Mouse (Mus musculus): ENCODE results near the gene Alox8. TPM values are rescaled to one million over a fixed set of nuclear protein-coding genes. Genes with fewer than 3 reads are reported as not detected.

Alox8 gene
- total RNA-seq (2014; rRNA removed) = 1.2 and 1.7 TPM in 2 replicates
- polyA plus RNA-seq (2015; fragmentation: Nextera tagmentation; extraction: Ambion mirVana) = 0.34 and 0.54 TPM in 2 replicates

GRCm38 (mm10) chr11:69197743-69198142, at the start of gene Alox8:
TSS of gene Alox8 (minus strand) at chr11:69197843.
- Histone ChIP-seq H3K27me3 (ENCODE audit: insufficient read depth, low read length) (peaks cover 13% of the 10 kb centered on the region; the same call in 1 of the 2 replicates), H3K27ac (ENCODE audit: low read depth, low read length) (no peak within 1 kb of the TSS)

GRCm38 (mm10) chr11:69245643-69246042, 48.0 kb upstream of the Alox8 start:
- no peak for ATAC-seq
- Histone ChIP-seq H3K9ac (no peak overlapping the region), H3K4me3 (ENCODE audit: low read depth, low read length) (no peak overlapping the region), H3K4me1 (ENCODE audit: insufficient read depth) (no peaks in the 10 kb centered on the region), H3K4me2 (ENCODE audit: low read depth) (no peak overlapping the region), H3K27me3 (ENCODE audit: insufficient read depth, low read length) (no peaks in the 10 kb centered on the region), H3K27ac (ENCODE audit: low read depth, low read length) (no peak overlapping the region), H3K36me3 (ENCODE audit: insufficient read depth) (no peaks in the 10 kb centered on the region), H3K9me3 (ENCODE audit: low read length) (no peaks in the 10 kb centered on the region)
- no peak for TF ChIP-seq CTCF (IDR thresholded peaks at IDR 0.05; ENCODE audit: low read depth)
- WGBS = 27% methylated on average over 2 of the region's 2 CpGs
- DNase-seq = no peak

More at GRCm38 (mm10) chr11:69197743-69198142, at the start of gene Alox8:
- H3K9me3 ChIP-seq (ENCODE audit: low read length) = no peaks in the 10 kb centered on the region
- H3K36me3 ChIP-seq (ENCODE audit: insufficient read depth) = no peaks in the 10 kb centered on the region
- no peak for DNase-seq
- H3K4me3 ChIP-seq (ENCODE audit: low read depth, low read length) = peak within 1 kb of the TSS; percentile 27
- peak within 1 kb of the TSS; percentile 31; the same call in 1 of the 2 replicates for H3K9ac ChIP-seq
- H3K4me2 ChIP-seq (ENCODE audit: low read depth) = peak within 1 kb of the TSS; percentile 47
- no peak for ATAC-seq
- TF ChIP-seq CTCF (IDR thresholded peaks at IDR 0.05; ENCODE audit: low read depth) = no peak
- H3K4me1 ChIP-seq (ENCODE audit: insufficient read depth) = 0 out of 2 replicates have a peak, but pooled peaks cover 8% of the 10 kb centered on the region
- WGBS = 33% methylated on average over 6 of the region's 6 CpGs

GRCm38 (mm10) chr11:69244911-69245310, 47.3 kb upstream of the Alox8 start:
- Histone ChIP-seq H3K9ac (no peak overlapping the region), H3K36me3 (ENCODE audit: insufficient read depth) (no peaks in the 10 kb centered on the region), H3K4me2 (ENCODE audit: low read depth) (no peak overlapping the region), H3K9me3 (ENCODE audit: low read length) (no peaks in the 10 kb centered on the region), H3K27me3 (ENCODE audit: insufficient read depth, low read length) (no peaks in the 10 kb centered on the region), H3K4me3 (ENCODE audit: low read depth, low read length) (no peak overlapping the region), H3K4me1 (ENCODE audit: insufficient read depth) (no peaks in the 10 kb centered on the region), H3K27ac (ENCODE audit: low read depth, low read length) (no peak overlapping the region)
- ATAC-seq (peak; percentile 42; the same call in 1 of the 2 replicates), DNase-seq (peak; percentile 84)
- peak; percentile 84 for TF ChIP-seq CTCF (IDR thresholded peaks at IDR 0.05; ENCODE audit: low read depth)
- WGBS = 34% methylated on average over 2 of the region's 2 CpGs

GRCm38 (mm10) chr11:69236926-69237260, 39.2 kb upstream of the Alox8 start, which contains the start of gene Gucy2e:
TSS of gene Gucy2e (minus strand) at chr11:69237036.
- no peak for TF ChIP-seq CTCF (IDR thresholded peaks at IDR 0.05; ENCODE audit: low read depth)
- WGBS = 15% methylated on average over 13 of the region's 13 CpGs
- H3K27me3 ChIP-seq (ENCODE audit: insufficient read depth, low read length) = peaks cover 7% of the 10 kb centered on the region; the same call in 1 of the 2 replicates
- ATAC-seq (no peak), DNase-seq (no peak)
- H3K27ac ChIP-seq (ENCODE audit: low read depth, low read length) = peak within 1 kb of the TSS; percentile 87
- H3K9ac ChIP-seq = peak within 1 kb of the TSS; percentile 70
- peak within 1 kb of the TSS; percentile 84 for H3K4me2 ChIP-seq (ENCODE audit: low read depth)
- H3K9me3 ChIP-seq (ENCODE audit: low read length) = no peaks in the 10 kb centered on the region
- H3K4me1 ChIP-seq (ENCODE audit: insufficient read depth) = peaks cover 3% of the 10 kb centered on the region; the same call in 1 of the 2 replicates
- H3K36me3 ChIP-seq (ENCODE audit: insufficient read depth) = no peaks in the 10 kb centered on the region
- H3K4me3 ChIP-seq (ENCODE audit: low read depth, low read length) = peak within 1 kb of the TSS; percentile 42

GRCm38 (mm10) chr11:69236061-69236925, 38.6 kb upstream of the Alox8 start:
- DNase-seq (peak; percentile 8), ATAC-seq (no peak)
- Histone ChIP-seq H3K27me3 (ENCODE audit: insufficient read depth, low read length) (peaks cover 7% of the 10 kb centered on the region; the same call in 1 of the 2 replicates), H3K36me3 (ENCODE audit: insufficient read depth) (no peaks in the 10 kb centered on the region), H3K27ac (ENCODE audit: low read depth, low read length) (peak overlapping the region; percentile 87), H3K9me3 (ENCODE audit: low read length) (no peaks in the 10 kb centered on the region), H3K4me1 (ENCODE audit: insufficient read depth) (peaks cover 3% of the 10 kb centered on the region; the same call in 1 of the 2 replicates), H3K4me2 (ENCODE audit: low read depth) (peak overlapping the region; percentile 84), H3K9ac (peak overlapping the region; percentile 70), H3K4me3 (ENCODE audit: low read depth, low read length) (peak overlapping the region; percentile 42)
- TF ChIP-seq CTCF (IDR thresholded peaks at IDR 0.05; ENCODE audit: low read depth) = no peak
- WGBS = 5% methylated on average over 50 of the region's 51 CpGs

GRCm38 (mm10) chr11:69235285-69236060, 37.8 kb upstream of the Alox8 start:
- Histone ChIP-seq H3K4me1 (ENCODE audit: insufficient read depth) (peaks cover 3% of the 10 kb centered on the region; the same call in 1 of the 2 replicates), H3K9me3 (ENCODE audit: low read length) (no peaks in the 10 kb centered on the region), H3K27me3 (ENCODE audit: insufficient read depth, low read length) (peaks cover 7% of the 10 kb centered on the region; the same call in 1 of the 2 replicates), H3K4me3 (ENCODE audit: low read depth, low read length) (peak overlapping the region; percentile 42), H3K4me2 (ENCODE audit: low read depth) (peak overlapping the region; percentile 84), H3K9ac (peak overlapping the region; percentile 70), H3K36me3 (ENCODE audit: insufficient read depth) (no peaks in the 10 kb centered on the region), H3K27ac (ENCODE audit: low read depth, low read length) (peak overlapping the region; percentile 87)
- WGBS = under 1% methylated on average over 33 of the region's 33 CpGs
- ATAC-seq = peak; percentile 98
- DNase-seq = peak; percentile 87
- TF ChIP-seq CTCF (IDR thresholded peaks at IDR 0.05; ENCODE audit: low read depth) = peak; percentile 61

All from forebrain, postnatal 0 days (tissue).